19 mouse cellular contexts compared by ENCODE assay signal in genomic region chr3:104330646-104331045, GRCm38 (mm10).
A peak's percentile ranks its signal among the peaks of the same experiment; 100 is the strongest.
DNase-seq lines count a peak whose midpoint lies in the region; ATAC-seq and TF ChIP-seq lines count a peak whose summit lies in the region.
"Had no signal": no experiment of that assay in that cellular context is flagged by ENCODE, and none has a peak within 500 bp of the region (broad histone marks: within the 10 kb centered on the region; RNA-seq: fewer than 3 reads in every experiment).

No protein-coding gene starts in this region.

- H3K36me3 ChIP-seq in heart, embryonic 13.5 days, result no peaks in the 10 kb centered on the region
- no peaks in the 10 kb centered on the region for H3K36me3 ChIP-seq in heart, embryonic 11.5 days (ENCODE audit: control insufficient read depth, insufficient read depth, low read length)
- H3K36me3 ChIP-seq in heart, postnatal 0 days (replicated peaks; ENCODE audit: control insufficient read depth, insufficient read depth, low read length), result no peaks in the 10 kb centered on the region
- H3K36me3 ChIP-seq: embryonic facial prominence, embryonic 12.5 days; forebrain, embryonic 15.5 days; hindbrain, embryonic 13.5 days had no signal

- no peaks in the 10 kb centered on the region for H3K9me3 ChIP-seq in heart, embryonic 13.5 days
- H3K9me3 ChIP-seq in heart, embryonic 11.5 days (replicated peaks; ENCODE audit: control insufficient read depth, low read length), result no peaks in the 10 kb centered on the region
- no peaks in the 10 kb centered on the region for H3K9me3 ChIP-seq in heart, postnatal 0 days (replicated peaks; ENCODE audit: control insufficient read depth, low read length)
- H3K9me3 ChIP-seq: embryonic facial prominence, embryonic 12.5 days; forebrain, embryonic 15.5 days; hindbrain, embryonic 13.5 days had no signal

- WGBS in heart, embryonic 13.5 days, result 57% methylated on average over 6 of the region's 6 CpGs
- WGBS in heart, embryonic 11.5 days (ENCODE audit: insufficient replicate concordance), result 69% methylated on average over 6 of the region's 6 CpGs
- WGBS in heart, postnatal 0 days, result 48% methylated on average over 6 of the region's 6 CpGs

- H3K4me2 ChIP-seq in heart, embryonic 13.5 days, result no peak overlapping the region
- H3K4me2 ChIP-seq in heart, embryonic 11.5 days, result no peak overlapping the region
- H3K4me2 ChIP-seq in heart, postnatal 0 days (ENCODE audit: low read depth, low read length), result no peak overlapping the region
- H3K4me2 ChIP-seq: embryonic facial prominence, embryonic 12.5 days; forebrain, embryonic 15.5 days; hindbrain, embryonic 13.5 days had no signal

- peaks cover 9% of the 10 kb centered on the region for H3K4me1 ChIP-seq in heart, embryonic 13.5 days
- H3K4me1 ChIP-seq in heart, embryonic 11.5 days (ENCODE audit: control insufficient read depth, insufficient read depth, low read length), result no peaks in the 10 kb centered on the region
- 0 out of 2 replicates have a peak, but pooled peaks cover under 1% of the 10 kb centered on the region for H3K4me1 ChIP-seq in heart, postnatal 0 days (ENCODE audit: control insufficient read depth, insufficient read depth)
- H3K4me1 ChIP-seq: embryonic facial prominence, embryonic 12.5 days; forebrain, embryonic 15.5 days had no signal

- H3K27ac ChIP-seq in heart, embryonic 13.5 days (replicated peaks), result 0 out of 2 replicates have a peak overlapping the region, but pooled peaks have one; percentile 36
- H3K27ac ChIP-seq in heart, embryonic 11.5 days (ENCODE audit: low read depth, low read length), result no peak overlapping the region
- 0 out of 2 replicates have a peak overlapping the region, but pooled peaks have one; percentile 28 for H3K27ac ChIP-seq in heart, postnatal 0 days (ENCODE audit: low read depth)
- H3K27ac ChIP-seq: embryonic facial prominence, embryonic 12.5 days; forebrain, embryonic 15.5 days; heart, adult 2 months; hindbrain, embryonic 13.5 days; hindbrain, postnatal 0 days had no signal

- TF ChIP-seq EP300 in heart, postnatal 0 days (IDR thresholded peaks at IDR 0.05; ENCODE audit: low read depth), result no peak

- ATAC-seq in heart, embryonic 13.5 days (ENCODE audit: extremely low read depth, insufficient number of reproducible peaks, low FRiP score, low TSS enrichment), result no peak
- ATAC-seq in heart, embryonic 11.5 days (replicated peaks; ENCODE audit: insufficient number of reproducible peaks, low FRiP score, low TSS enrichment), result no peak
- peak; percentile 84 for ATAC-seq in heart, postnatal 0 days (ENCODE audit: insufficient read depth, low read depth)
- ATAC-seq: activated CD4-positive, CD25-positive, alpha-beta regulatory T cell, adult 4 months; forebrain, embryonic 15.5 days; hindbrain, postnatal 0 days; Patski had no signal

- no peak overlapping the region for H3K9ac ChIP-seq in heart, embryonic 13.5 days
- no peak overlapping the region for H3K9ac ChIP-seq in heart, embryonic 11.5 days (ENCODE audit: low read depth, low read length)
- no peak overlapping the region for H3K9ac ChIP-seq in heart, postnatal 0 days (replicated peaks; ENCODE audit: low read depth, low read length)
- H3K9ac ChIP-seq: embryonic facial prominence, embryonic 12.5 days; forebrain, embryonic 15.5 days; hindbrain, embryonic 13.5 days had no signal

- peak; percentile 29 for DNase-seq in adrenal gland, adult 8-10 months
- no peak for DNase-seq in adrenal gland, postnatal 14 days
- peak; percentile 60 for DNase-seq in heart, postnatal 0 days (ENCODE audit: low spot score)
- DNase-seq in heart, postnatal 36 days, result no peak
- DNase-seq: cerebellum, adult 11-12 months; cerebellum, adult 9-10 months; cerebellum, postnatal 25 days; gastrocnemius, postnatal 36 days; heart, adult 2 months; kidney, adult 18-20 months had no signal

- no peak overlapping the region for H3K4me3 ChIP-seq in heart, embryonic 13.5 days
- no peak overlapping the region for H3K4me3 ChIP-seq in heart, embryonic 11.5 days (ENCODE audit: low read depth, low read length)
- H3K4me3 ChIP-seq in heart, postnatal 0 days (ENCODE audit: low read depth, low read length), result no peak overlapping the region
- H3K4me3 ChIP-seq: embryonic facial prominence, embryonic 12.5 days; forebrain, embryonic 15.5 days; heart, adult 2 months; hindbrain, embryonic 13.5 days had no signal

- no peak for TF ChIP-seq CTCF in heart, postnatal 0 days (IDR thresholded peaks at IDR 0.05; ENCODE audit: low read depth)

- H3K27me3 ChIP-seq in heart, embryonic 13.5 days (replicated peaks), result no peaks in the 10 kb centered on the region
- H3K27me3 ChIP-seq in heart, embryonic 11.5 days (ENCODE audit: control insufficient read depth, insufficient read depth, low read length), result no peaks in the 10 kb centered on the region
- H3K27me3 ChIP-seq in heart, postnatal 0 days (ENCODE audit: control insufficient read depth, insufficient read depth, low read length), result no peaks in the 10 kb centered on the region
- H3K27me3 ChIP-seq: CH12.LX; embryonic facial prominence, embryonic 12.5 days; forebrain, embryonic 15.5 days; hindbrain, embryonic 13.5 days; Patski had no signal

- intact Hi-C loops in heart, postnatal 36 days (cut with DNase I), result no loop called here

Comparison
In these comparisons a context has a peak if more than half of its experiments do, and no peak if none do; other contexts are left out.
1. DNase-seq: peak in adrenal gland, adult 8-10 months (single experiment) and heart, postnatal 0 days (single experiment); none in adrenal gland, postnatal 14 days (single experiment) and heart, postnatal 36 days (0 of 2).